ENCODE assay signal across 16 mouse cellular contexts in the genomic region with DNA sequence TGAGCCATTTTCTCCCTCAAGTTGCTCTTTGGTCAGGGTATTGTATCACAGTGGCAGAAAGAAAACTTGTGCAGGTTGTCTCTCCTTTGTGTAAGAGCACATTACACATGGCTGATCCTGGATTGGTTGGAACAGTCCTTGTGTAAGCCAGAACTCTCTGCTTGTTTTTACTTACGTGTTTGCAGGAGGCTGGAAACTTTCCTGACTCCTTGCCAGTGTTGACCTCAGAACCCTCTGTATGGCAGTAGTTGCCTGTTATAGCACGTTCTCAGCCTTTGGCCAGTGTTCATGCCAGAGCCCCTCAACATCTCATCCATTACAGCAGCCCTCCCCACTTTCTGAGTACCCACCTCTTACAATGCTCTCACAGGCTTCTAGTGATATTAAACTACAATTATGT.
"Had no signal": no experiment of that assay in that cellular context is flagged by ENCODE, and none has a peak within 500 bp of the region (broad histone marks: within the 10 kb centered on the region; RNA-seq: fewer than 3 reads in every experiment).

No protein-coding gene starts in this region.

- H3K9ac ChIP-seq: neural tube, embryonic 13.5 days; neural tube, embryonic 15.5 days; stomach, embryonic 15.5 days had no signal

- H3K27ac ChIP-seq: neural tube, embryonic 13.5 days; neural tube, embryonic 15.5 days; stomach, embryonic 15.5 days; stomach, postnatal 0 days had no signal

- H3K9me3 ChIP-seq: neural tube, embryonic 13.5 days; neural tube, embryonic 15.5 days; stomach, embryonic 15.5 days had no signal

- H3K4me1 ChIP-seq: stomach, embryonic 15.5 days had no signal

- H3K27me3 ChIP-seq: neural tube, embryonic 13.5 days; neural tube, embryonic 15.5 days; stomach, embryonic 15.5 days had no signal

- H3K36me3 ChIP-seq: neural tube, embryonic 13.5 days; neural tube, embryonic 15.5 days; stomach, embryonic 15.5 days had no signal

- H3K4me3 ChIP-seq: neural tube, embryonic 13.5 days; neural tube, embryonic 15.5 days; stomach, embryonic 15.5 days had no signal

- H3K4me2 ChIP-seq: neural tube, embryonic 13.5 days; neural tube, embryonic 15.5 days; stomach, embryonic 15.5 days had no signal

- DNase-seq: retina, postnatal 1 day; right cerebral cortex, adult 18-20 months; right cerebral cortex, postnatal 14 days; right cerebral cortex, postnatal 25 days; right cerebral cortex, postnatal 4 days; spleen, adult 18-20 months; thymus, adult 18-20 months; thymus, adult 2 months; thymus, postnatal 14 days; thymus, postnatal 25 days; thymus, postnatal 36 days; thymus, postnatal 4 days had no signal
